Mouse (Mus musculus) layer of hippocampus, adult 18-20 months (tissue): ENCODE measurements at regions not wholly inside any gene's neighbourhood (a gene's known extent, or its start where the extent isn't known, plus 50 kb on each side); places are given as distances from the start of the nearest gene placed in this dataset.
A peak's percentile ranks its signal among the peaks of the same experiment; 100 is the strongest.

Experiments
- DNase-seq, 2 experiments: peaks; one replicate each; pipeline ENCODE4 v3.0.0; 2022; ENCODE audit warnings: low spot score in 2 of 2

DNA sequence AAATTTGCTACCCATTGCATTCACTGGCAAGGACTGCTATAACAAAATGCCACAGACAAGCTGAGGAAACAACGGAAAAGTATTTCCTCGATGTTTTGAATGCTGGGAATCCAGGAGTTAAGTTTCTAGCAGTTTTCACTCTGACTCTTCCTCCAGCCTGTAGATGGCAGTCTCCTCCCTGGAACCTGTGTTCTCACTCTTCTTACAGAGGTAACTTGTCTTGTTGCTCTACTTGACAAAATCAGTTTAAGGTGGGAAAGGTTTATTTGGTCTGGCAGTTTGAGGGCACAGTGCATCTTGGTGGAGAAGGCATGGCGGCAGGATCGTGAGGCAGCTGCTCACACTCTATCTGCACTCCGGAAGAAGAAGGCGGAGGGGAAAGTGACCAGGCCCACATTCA, 181.3 kb upstream of the Nckap5 start:
- peak in 1 of 2 experiments; percentile 53 for DNase-seq

DNA sequence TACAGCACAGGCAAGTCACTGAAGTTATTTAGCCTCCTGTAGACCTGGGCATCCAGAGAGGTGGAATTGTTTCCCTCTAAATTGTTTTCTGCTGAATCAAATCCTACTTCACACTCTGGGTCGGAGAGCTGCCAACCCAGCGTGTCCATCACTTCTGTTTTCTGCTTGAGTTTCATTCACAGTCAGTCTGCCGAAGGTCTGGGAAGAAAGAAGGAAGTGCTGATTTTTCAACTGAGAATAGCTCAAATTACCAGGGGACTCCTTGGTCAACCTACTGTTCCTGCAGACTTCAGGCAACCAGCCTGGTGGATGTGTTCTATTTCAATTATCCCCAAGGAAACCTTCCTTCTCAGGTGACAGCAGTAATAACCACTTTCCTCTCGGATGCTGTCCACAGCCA, 179.1 kb upstream of the Nckap5 start:
- DNase-seq, result no peak

DNA sequence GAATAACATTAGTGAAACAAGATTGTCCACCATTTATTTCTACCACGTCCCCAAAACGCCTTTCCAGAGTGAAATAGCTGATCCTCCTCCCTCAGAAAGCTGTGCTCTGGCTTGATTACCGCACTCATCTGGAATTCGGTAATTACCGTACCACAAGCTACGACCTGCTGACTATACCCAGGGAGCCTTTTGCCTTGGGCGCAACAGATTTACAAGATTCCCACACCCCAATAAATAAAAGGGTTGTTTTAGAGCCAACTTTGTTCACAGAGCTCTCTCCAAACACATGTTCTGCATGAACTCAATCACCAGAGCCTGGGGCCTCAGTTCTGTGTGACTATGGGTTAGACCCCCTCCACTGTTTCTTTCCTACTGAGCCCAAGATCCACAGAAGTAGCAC, 171.1 kb upstream of the Nckap5 start:
- no peak for DNase-seq

DNA sequence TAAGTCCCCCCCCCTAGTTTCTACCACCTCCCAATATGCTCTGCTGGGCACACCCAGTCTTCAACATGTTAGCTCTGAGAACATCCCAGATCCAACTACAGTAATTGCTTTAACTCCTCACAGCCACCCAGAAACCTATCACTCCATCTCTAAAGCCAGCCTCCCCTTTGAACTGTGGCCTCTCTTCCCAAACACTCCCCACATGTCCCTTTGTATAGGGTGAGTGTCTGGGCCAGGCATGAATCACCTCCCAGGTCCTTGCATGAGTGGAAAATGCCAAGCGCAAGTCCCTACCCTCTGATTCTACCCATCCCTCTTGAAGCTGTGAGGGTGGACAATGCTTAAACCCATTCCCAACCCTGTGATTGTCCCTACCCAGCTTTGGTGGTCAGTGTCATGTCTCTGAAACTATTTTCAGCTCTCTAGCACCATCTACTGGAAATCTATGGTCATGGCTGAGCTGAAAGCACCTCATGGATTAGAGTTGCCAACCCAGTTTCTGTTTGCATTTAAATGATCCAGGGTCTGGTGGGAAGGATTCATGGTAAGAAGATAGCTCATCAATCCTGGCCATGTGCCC, 162.6 kb upstream of the Nckap5 start:
- peak; percentile 30 to 71 for DNase-seq

DNA sequence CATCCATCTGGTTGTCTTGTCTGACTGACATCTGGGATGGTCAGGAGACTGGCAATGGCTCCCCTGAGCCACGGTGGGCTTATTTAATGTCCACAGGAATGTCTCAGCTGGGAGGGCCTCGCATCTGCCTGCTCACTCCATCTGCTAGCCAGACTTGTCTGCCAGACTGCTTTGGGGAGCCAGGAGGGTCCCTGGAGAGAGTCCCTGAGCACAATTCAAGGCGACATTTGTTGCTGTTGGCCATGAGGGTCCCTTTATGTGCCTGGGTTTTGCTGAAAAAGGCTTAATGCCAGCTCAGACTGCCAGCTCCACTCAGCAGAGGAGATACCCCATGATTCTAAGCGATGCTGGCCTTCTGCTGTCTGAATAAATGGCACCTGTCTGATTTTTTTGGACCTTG, 161.8 kb upstream of the Nckap5 start:
- DNase-seq, result no peak

DNA sequence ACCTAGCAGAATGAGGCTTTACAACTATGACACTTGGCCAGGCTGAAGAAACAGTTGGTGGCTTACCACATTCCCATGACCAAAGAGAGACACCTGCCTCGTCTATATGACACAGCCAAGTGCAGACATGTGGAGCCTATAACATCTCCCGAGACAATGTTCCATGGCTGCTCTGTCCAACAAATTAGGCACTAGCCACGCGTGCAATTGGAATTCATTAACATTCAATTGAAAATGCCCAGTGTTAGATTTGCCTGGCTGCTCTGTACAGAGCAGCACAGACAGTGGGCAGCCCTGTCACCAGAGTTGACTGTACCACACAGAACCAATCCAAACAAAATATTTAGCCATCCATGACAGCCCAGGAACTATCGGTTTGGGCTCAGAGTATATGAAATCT, 152.2 kb upstream of the Nckap5 start:
- DNase-seq, result no peak

DNA sequence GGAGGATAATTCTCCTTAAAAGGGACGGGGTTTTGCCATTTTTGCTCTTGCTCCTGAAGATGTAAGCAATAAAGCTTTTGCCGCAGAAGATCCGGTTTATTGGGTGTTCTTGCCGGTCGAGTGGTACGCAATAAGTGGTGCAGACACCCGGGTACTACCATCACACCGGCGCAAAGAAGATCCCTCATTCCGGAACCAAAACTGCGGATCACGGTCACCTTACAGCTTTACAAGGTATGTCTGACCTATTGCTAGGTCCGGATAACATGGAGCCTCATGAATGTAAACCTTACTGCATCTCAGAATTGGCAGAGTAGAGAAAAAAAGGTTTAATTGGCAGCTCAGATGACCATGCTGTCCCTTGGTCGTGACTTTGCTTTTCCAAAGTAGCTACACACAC, 149.7 kb upstream of the Nckap5 start:
- DNase-seq, result no peak

DNA sequence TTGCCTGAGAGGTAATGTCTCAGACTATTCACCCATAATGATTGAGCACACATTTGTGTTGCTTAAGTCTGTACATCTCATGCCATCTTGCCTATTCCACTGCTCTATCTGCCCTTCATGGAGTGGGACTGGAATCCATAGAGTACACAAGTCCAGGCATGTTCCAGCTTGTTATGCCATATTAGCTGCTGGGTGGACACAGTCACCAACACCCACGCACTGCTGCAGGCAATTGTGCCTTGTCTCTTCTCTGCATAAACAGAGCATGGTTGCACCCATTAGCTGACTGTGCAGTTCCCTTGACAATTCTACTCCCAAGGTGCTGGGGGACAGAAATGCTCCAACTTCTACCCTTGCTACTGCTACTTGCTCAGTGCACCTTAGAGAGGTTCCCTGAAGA, 143.3 kb upstream of the Nckap5 start:
- DNase-seq, result no peak

DNA sequence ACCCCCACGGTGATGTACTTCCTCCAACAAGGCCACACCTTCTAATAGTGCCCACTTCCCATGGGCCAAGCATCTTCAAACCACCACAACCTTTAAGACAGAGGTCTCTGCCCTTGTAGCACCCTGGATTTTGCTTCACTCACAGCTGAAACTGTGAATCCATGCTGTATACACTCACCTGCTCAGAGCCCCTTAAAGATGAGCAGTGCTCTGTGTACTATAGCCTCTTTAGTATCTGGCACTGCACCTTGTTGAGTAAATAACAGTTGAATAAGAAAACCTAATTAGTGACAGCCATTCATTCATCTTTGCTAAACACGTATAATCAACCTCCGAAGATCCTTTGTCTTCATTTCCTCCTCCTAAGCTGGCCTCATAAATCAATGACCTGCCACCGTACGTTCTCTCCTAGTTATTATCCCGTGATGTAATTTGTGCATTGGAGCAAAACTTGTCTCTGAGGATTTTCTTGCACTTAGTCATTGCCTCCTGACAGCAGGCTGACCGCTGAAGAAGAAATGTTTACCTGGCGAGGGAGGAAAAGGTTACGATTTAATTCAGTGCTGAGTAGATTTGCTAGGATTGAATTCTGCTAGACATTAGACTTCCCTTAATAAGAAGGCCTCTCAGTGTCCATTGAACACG, 141.3 kb upstream of the Nckap5 start:
- DNase-seq, result no peak

DNA sequence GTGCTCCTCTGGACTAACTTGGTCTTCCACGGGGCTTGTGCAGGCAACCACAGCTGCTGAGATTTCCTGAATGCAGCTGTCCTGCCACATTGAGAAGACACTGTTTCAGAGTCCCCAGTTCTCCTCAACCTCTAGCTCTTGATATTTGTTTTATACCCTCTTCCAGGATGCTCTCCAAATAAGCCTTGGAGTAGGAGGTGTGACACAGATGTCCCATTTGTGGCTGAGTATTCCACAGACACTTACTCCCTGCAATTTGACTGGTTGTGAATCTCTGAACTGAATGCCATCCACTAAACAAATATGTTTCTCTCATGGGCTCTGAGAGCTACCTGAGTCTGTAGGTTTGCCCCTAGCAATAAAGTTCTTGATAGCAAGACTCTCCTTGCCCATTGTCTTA, 140.5 kb upstream of the Nckap5 start:
- DNase-seq, result peak in 1 of 2 experiments; percentile 24

DNA sequence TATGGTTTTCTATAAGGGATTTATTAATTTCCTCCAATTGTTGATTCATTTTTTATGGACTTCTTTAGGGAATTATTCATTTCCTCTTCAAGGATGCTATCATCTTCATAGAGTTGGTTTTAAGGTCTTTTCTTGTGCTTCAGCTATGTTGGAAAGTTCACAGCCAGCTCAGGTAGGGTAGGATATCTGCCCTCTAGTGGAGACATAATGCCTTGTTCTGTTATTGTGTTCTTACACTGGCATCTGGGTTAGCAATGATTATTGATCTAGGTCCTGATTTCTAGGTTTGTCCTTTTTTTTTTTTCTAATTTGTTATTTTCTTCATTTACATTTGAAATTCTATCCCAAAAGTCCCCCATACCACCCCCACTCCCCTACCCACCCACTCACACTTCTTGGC, 135.8 kb upstream of the Nckap5 start:
- no peak for DNase-seq

DNA sequence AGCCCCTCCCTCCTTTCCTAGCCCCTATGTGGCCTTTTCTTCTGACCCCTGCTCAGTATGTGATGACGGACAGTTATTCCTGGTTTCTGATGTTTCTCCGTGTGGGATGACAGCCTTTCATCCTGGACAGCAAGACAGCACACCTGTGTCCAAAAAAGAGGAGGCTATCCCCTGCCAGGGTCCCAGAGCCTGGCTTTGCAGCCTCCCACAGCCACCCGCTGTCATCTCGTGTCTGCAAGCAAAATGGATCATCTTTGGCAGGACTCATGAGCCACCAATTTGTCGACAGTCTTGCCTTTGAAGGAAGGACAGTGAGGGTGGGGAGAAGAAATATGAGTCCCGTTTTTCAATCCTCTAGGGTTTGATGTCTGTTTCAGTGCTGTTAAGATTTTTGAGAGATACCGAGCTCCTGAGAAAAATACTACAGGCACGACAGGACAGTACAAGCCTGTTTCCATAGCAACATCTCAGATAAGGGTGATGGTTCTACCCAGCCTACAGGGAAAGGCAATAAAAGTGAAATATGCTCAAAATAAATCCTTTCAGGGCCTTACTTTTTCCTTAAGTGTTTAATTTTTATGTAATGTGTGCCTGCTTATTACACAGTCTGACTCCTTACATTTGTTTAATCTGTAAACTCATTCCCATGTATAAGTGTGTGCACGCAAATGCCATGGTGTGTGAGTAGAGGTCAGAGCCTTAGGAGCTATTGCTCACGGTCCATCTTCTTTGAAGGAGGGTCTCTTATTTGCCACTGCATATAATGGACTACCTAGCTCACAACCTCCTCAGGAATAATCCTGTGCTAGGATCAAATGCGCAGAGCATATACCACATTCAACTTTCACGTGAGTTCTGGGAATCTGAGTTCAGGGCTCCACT, 125.5 kb upstream of the Nckap5 start:
- DNase-seq, result peak in 1 of 2 experiments; percentile 14

DNA sequence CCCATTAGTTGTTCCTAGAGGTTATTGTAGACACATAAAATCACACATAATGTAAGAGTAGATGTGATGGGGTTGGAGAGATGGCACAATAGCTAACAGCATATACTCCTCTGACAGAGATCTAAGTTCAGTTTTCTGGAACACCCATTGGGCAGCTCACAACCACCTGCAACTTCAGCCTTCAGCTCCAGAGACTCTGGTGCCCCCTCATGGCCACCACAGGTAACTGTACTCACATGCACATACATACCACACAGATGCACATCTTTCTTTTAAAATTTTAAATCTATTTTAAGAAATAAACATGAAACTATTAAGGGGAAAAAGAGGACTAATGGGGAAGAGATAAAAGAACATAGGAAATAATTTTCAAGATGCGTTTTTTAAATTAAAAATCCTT, 117.3 kb upstream of the Nckap5 start:
- DNase-seq, result no peak

DNA sequence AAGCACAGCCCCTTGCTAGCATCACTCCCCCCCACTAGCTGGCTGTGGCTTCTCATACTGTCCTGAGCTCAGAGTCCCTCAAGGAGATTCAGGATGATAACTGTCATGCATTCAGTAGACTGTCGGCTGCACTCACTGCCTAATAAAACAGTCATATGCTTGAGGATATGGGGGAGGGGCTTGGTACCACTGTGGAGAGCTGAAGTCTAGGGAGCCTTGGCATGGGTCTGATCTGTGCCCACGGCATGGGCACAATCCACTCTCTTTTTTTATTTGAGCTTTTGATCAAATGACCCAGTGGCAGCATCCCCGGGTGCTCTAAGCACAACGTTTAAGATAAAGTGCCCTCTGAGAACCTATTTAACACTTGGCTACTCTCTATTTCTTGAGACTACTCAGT, 102.1 kb upstream of the Nckap5 start:
- no peak for DNase-seq

DNA sequence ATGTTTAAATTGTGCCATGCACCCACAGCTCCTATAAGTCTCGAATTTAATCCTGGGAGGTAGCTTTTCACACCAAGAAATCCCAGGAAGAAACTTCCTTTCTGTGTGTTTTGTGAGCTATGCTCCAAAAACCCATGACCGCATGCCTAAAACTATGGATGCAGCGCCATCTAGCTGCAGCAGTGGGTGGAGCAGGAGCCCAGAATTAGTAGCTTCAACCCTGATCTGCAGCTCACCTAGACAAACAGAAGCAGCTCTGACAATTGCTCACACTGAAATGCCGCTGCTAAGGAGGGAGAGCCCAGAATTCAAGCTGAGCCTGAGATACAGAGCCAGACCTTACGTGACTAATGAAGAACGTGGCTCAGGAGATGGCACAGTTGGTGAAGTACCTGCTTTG, 101.2 kb upstream of the Nckap5 start:
- peak; percentile 85 to 96 for DNase-seq

DNA sequence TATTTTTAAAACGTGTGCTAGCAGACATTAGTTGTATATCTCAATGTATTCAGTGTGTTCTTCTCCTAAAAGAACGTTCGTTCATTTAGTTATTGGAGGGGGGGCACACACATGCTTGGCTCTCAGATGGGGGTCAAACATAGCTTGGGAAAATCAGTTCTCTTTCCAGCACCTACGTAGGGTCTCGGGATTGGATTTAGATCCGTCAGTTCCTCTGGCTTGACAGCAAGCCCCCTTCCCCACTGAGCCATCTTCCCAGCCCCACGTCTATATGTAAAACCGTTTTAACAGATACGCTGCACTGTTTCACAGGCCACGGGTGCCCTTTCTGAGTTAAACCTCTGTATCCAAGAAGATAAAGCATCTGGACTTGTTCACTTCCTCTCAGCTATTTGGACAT, 100.5 kb upstream of the Nckap5 start:
- DNase-seq, result no peak

DNA sequence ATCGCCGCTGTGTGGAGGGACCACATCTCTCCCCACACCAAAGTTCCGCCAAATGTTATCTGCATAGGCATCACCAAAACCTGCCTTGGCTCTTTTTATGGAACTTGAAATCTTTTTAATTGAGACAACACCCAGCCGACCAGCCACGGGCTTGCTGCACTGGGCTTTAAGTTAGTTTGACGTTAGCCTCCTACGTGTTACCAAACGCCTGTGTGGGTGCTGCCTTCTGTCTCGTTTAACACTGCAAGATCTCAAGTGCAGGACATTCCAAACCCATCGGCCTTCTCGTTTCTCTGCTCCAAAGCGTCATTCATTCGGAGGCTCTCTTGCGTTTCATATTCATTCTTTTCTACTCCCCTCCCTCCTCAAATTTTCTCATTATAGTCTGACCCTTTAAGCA, 100.0 kb upstream of the Nckap5 start:
- peak in 1 of 2 experiments; percentile 2 for DNase-seq

DNA sequence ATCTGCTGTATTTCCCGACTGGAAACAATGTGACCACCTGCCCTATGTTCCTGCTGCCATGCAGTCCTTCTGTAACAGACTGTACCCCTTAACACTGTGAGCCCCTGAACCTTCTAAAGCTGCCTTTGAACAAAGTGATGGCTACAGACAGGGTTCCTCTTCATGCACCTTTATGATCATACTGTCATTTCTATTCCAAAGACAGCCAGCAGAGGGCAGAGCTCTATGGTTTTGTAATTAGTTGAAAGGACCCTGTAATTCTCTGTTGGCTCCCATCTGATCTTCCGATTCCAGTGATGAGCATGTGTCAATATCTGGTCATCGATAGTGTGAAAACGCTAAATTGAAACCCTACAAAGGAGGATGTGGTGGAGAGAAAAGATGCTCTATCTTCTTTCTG, 99.1 kb upstream of the Nckap5 start:
- peak; percentile 8 to 63 for DNase-seq

DNA sequence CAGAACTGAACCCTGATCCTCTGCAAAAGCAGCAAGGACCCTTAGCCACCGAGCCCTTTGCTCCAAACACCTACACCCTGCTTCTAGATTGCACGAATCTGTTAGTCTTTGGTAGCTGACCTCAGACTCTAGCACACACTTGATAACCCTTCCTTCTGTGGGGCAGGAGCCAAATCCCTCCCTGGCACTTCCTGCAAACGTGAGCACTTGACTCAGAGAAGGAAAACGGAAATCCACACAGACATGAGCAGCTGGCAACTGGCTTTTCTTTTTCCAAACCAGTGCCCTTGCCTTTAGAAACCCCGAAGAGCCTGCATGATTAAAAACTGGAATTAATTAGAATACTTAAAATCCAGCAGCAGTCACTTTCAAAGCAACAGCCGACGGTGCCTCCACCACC, 97.6 kb upstream of the Nckap5 start:
- no peak for DNase-seq

DNA sequence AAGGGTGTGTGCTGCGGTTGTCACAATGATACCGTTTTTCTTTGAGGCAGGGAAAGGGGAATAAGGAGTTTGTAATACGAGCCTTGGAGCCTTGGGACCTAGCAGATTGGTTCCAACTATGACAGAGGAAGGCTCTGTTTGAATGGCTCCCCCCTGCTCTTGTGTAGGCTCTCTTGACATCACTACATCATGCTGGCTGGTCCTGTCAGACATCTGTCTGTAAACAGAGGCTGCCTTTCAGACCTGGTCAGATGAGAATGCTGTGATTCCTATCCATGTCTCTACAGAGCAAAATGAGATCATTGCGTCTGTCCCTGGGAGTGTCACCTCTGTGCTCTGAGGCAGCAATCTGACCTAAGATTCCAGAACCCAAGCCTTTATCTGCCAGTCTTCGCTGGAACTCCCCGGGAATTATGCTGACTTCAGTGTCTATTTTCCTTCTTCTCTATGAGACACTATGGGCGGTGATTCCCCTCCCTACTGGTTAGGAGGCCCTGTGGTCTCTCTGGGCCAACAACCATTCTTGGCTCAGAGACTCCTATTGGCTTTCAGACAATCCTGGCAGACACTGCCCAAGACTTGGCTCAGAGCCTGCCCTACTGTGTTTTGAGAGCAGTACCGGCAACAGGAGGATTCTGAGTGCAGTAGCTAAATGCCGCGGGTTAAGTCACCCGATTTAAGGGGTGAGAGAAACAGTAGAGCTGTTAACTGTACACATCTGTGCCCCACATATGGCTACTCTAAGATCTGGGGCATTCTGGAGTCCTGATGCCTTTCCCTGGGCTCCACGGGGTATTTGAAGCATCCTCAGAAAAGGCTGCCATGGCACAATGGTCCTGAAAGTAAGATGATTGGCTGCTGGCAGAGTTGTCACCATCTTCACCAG, 94.8 kb upstream of the Nckap5 start:
- peak; percentile 46 to 74 for DNase-seq

DNA sequence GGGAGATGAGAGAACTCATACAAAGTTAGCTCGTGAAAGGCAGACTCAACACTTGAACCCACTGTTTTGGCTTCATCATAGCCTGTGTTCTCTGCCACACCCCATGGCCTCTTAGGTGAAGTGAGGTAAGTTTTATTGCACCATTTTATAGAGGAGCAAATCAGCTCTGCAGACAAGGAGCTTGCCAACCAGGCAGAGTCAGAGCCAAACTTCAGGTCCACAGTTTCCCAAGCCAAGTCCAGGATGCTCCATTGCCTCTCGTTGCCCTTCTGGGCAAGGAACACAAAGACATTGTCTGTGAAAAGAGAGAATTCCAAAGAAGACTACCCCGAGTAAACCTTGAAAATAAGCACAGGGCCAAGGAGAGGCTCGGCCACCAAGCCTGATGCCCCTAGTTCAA, 93.4 kb upstream of the Nckap5 start:
- DNase-seq, result no peak

DNA sequence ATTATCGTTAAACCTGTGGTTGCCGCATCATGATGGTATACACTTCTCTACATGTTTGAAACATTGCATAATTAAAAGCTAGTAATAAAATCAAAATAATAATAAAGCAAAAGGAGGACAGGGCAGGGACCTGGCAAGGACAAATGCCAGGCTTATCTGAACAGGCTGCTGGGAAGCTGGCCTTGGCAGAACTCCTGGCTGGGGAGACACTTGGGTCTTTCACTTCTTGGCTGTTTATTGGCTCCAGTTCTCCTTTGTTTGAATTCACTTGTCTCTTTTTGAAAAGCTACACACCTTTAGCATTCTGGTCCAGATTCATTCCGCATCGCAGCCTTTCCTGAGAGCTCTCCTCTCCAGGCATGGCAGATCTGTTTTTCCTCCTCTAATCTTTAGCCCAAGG, 91.6 kb upstream of the Nckap5 start:
- DNase-seq, result no peak
